Mouse (Mus musculus): Measurements from ENCODE around the gene Slc27a3.

DNA sequence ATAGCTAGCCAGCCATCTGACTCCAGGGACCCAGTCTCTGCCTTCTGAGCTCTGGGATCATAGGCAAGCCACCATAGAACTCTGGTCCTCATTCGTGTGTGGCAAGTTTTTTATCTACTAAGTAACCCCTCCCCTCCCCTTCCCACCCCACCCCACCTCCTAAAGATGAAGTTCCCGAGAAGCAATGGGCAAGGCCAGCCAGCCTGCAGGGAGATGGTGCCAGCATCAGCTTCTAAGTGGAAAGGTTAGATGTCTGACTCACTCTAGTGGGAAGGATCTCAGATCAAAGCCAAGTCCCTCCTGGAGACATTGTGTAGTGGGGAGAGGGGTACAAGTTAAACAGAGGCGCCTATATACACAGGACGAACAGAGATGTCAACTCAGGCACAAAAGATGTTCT is 1.3 kb upstream of the Slc27a3 start:
- TF ChIP-seq TAL1 (IDR thresholded peaks at IDR 0.05; ENCODE audit: low read length) (no peak), GATA1 (IDR thresholded peaks at IDR 0.05; ENCODE audit: low read length) (no peak)

Data from erythroblast, embryonic 14.5 days (primary cell).